Mouse (Mus musculus) forebrain, embryonic 14.5 days (tissue): ENCODE results near the gene Col15a1. TPM values are rescaled to one million over a fixed set of nuclear protein-coding genes. Genes with fewer than 3 reads are reported as not detected.

Experiments
- ATAC-seq: fragments of 200-750 bp; cut with Nextera tagmentation; 2 replicates; pipeline ENCODE4 v1.8.0; 2017; ENCODE audit warnings: mild to moderate bottlenecking, moderate library complexity
- DNase-seq: peaks from one replicate; pipeline ENCODE4 v3.0.0-alpha.2; 2015; ENCODE audit warnings: low spot score
- H3K27ac ChIP-seq: fragments of 300-500 bp; sonication (generic); 2 replicates; pipeline ENCODE4 v1.5.1; 2014; ENCODE audit warnings: low read depth, mild to moderate bottlenecking, control low read depth, low read length, moderate library complexity
- H3K27me3 ChIP-seq: fragments of 300-500 bp; sonication (generic); replicated peaks from 2 replicates; pipeline ENCODE4 v1.6.1; 2014; ENCODE audit warnings: low read length, control low read depth, mixed read lengths; ENCODE audit not compliant: control insufficient read depth, insufficient read depth
- H3K36me3 ChIP-seq: fragments of 300-500 bp; sonication (generic); 2 replicates; pipeline ENCODE4 v1.6.1; 2014; ENCODE audit warnings: low read length, control low read depth; ENCODE audit not compliant: control insufficient read depth, insufficient read depth
- H3K4me1 ChIP-seq: fragments of 300-500 bp; sonication (generic); 2 replicates; pipeline ENCODE4 v1.6.1; 2014; ENCODE audit warnings: antibody characterized with exemption, low read length, control low read depth; ENCODE audit not compliant: control insufficient read depth, insufficient read depth
- H3K4me2 ChIP-seq: fragments of 300-500 bp; sonication (generic); 2 replicates; pipeline ENCODE4 v1.6.1; 2014; ENCODE audit warnings: mild to moderate bottlenecking, control low read depth, low read length
- H3K4me3 ChIP-seq: fragments of 300-500 bp; sonication (generic); 2 replicates; pipeline ENCODE4 v1.5.1; 2014; ENCODE audit warnings: low read depth, low read length, control low read depth
- H3K9ac ChIP-seq: fragments of 300-500 bp; sonication (generic); 2 replicates; pipeline ENCODE4 v1.6.1; 2014; ENCODE audit warnings: mild to moderate bottlenecking, low read length, control low read depth, moderate library complexity
- H3K9me3 ChIP-seq: fragments of 300-500 bp; sonication (generic); replicated peaks from 2 replicates; pipeline ENCODE4 v1.6.1; 2016; ENCODE audit warnings: low read length, control low read depth, mixed read lengths; ENCODE audit not compliant: control insufficient read depth
- WGBS: fragments of 180-500 bp; shearing (Covaris S2); extraction: QIAGEN DNeasy Blood & Tissue Kit; methylation state at CpG from one replicate; pipeline ENCODE4 v1.1.7; 2014; 5-methylcytosine and 5-hydroxymethylcytosine counted together
- polyA plus RNA-seq: library from polyadenylated mRNA; unstranded; fragments of >200 nt; fragmentation: Nextera tagmentation; extraction: Ambion mirVana; gene quantifications from 2 replicates; pipeline ENCODE4 v1.2.1, GENCODE M21; 2014

The Col15a1 gene
- polyA plus RNA-seq, 1 experiment from 2014 or later, result 1.9 TPM

DNA sequence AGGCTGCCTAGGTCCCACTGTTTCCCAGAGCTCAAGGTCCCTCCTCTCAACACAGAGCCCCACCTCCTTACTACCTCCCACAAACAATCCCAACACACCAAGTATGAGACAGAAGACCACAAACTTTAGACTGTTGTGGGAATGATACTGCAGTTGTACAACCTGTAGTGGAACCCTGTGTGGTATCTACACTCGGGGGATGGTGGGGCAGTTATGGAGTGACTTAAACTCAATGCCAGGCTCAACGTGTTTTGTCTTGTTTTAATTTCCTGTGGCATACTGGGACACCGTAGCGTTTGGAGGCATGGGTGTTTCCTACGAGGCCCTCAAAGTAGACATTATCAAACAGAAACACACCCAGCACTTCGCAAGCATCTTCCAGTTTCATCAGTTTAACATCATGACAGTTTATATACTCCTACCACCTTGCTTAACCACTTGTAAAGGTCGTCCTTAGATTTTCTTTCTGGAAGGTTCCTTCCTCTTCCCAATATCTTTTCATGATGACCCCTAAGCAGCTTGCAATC lies 86.6 kb downstream of the Col15a1 start:
- Histone ChIP-seq H3K4me1 (no peaks in the 10 kb centered on the region), H3K27ac (no peak overlapping the region), H3K27me3 (no peaks in the 10 kb centered on the region), H3K9me3 (0 out of 2 replicates have a peak, but pooled peaks cover 3% of the 10 kb centered on the region), H3K36me3 (no peaks in the 10 kb centered on the region), H3K4me3 (no peak overlapping the region), H3K9ac (no peak overlapping the region), H3K4me2 (no peak overlapping the region)
- ATAC-seq, result no peak
- no peak for DNase-seq
- 89% methylated on average over 7 of the region's 7 CpGs for WGBS

GRCm38 (mm10) chr4:47295547-47295946 lies 87.6 kb downstream of the Col15a1 start:
- DNase-seq (peak; percentile 43), ATAC-seq (no peak)
- Histone ChIP-seq H3K4me3 (no peak overlapping the region), H3K9ac (no peak overlapping the region), H3K36me3 (no peaks in the 10 kb centered on the region), H3K27me3 (no peaks in the 10 kb centered on the region), H3K4me1 (no peaks in the 10 kb centered on the region), H3K9me3 (0 out of 2 replicates have a peak, but pooled peaks cover 3% of the 10 kb centered on the region), H3K27ac (no peak overlapping the region), H3K4me2 (no peak overlapping the region)
- WGBS, result 57% methylated on average over 3 of the region's 3 CpGs

DNA sequence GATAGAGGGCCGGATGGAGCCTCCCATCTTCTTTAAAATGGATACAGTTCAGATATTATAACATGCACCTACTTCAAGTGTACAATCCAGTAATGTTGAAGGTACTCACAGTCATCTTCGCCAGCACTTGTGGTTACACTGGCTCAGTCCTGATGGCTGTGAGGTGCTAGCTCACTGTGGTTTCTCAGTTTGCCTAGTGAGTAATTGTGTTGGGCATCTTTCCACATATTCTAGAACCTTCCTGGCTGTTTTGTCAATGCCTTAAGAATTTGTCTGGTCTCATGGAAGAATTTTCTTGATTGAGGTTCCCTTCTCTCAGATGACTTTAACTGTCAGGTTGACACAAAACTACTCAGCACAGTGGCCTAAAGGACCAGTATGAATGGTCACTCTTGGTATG lies 92.7 kb downstream of the Col15a1 start:
- H3K27me3 ChIP-seq, result no peaks in the 10 kb centered on the region
- no peak overlapping the region for H3K4me2 ChIP-seq
- 95% methylated on average over 2 of the region's 2 CpGs for WGBS
- H3K4me3 ChIP-seq, result no peak overlapping the region
- no peaks in the 10 kb centered on the region for H3K4me1 ChIP-seq
- H3K36me3 ChIP-seq, result no peaks in the 10 kb centered on the region
- H3K27ac ChIP-seq, result no peak overlapping the region
- ATAC-seq (no peak), DNase-seq (no peak)
- no peak overlapping the region for H3K9ac ChIP-seq
- 0 out of 2 replicates have a peak, but pooled peaks cover 3% of the 10 kb centered on the region for H3K9me3 ChIP-seq

GRCm38 (mm10) chr4:47302610-47303009 lies 94.6 kb downstream of the Col15a1 start:
- Histone ChIP-seq H3K27ac (no peak overlapping the region), H3K4me3 (no peak overlapping the region), H3K36me3 (no peaks in the 10 kb centered on the region), H3K9ac (no peak overlapping the region), H3K4me2 (no peak overlapping the region), H3K9me3 (0 out of 2 replicates have a peak, but pooled peaks cover 3% of the 10 kb centered on the region), H3K27me3 (no peaks in the 10 kb centered on the region), H3K4me1 (no peaks in the 10 kb centered on the region)
- ATAC-seq, result no peak
- 92% methylated on average over 7 of the region's 7 CpGs for WGBS
- DNase-seq, result no peak

DNA sequence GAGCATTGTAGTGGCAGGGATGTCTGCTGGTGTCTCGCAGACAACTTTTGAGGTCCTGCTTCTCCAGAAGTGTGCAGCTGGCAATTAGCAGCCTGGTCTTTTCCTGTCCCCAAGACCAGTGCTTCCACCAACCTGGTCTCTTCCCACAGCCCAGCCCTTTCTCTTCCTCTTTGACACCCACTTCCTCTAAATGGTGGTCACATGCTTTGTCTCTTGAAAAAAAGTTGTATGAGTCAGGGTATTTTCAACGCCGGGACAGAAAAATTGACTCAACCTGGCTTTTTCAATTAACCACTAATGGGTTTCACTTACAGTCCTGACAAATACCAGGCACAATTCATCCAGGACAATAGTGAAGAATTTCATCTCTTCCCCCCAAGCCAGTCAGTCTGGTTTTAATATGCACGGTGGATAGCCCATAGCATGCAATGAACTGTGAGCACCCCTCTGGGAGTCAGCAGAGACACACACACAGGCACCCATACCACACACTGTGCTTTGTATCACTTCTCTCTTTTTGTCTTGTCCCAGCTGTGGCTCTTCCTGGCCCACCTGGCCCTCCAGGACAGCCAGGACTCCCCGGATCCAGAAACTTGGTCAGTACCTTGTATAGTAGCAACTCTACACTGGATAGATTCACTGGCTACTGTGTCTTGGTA lies 95.5 kb downstream of the Col15a1 start:
- Histone ChIP-seq H3K9ac (no peak overlapping the region), H3K36me3 (no peaks in the 10 kb centered on the region), H3K4me2 (no peak overlapping the region), H3K4me3 (no peak overlapping the region), H3K9me3 (0 out of 2 replicates have a peak, but pooled peaks cover 3% of the 10 kb centered on the region), H3K4me1 (no peaks in the 10 kb centered on the region), H3K27ac (no peak overlapping the region), H3K27me3 (no peaks in the 10 kb centered on the region)
- ATAC-seq (no peak), DNase-seq (no peak)
- WGBS, result 79% methylated on average over 5 of the region's 5 CpGs

DNA sequence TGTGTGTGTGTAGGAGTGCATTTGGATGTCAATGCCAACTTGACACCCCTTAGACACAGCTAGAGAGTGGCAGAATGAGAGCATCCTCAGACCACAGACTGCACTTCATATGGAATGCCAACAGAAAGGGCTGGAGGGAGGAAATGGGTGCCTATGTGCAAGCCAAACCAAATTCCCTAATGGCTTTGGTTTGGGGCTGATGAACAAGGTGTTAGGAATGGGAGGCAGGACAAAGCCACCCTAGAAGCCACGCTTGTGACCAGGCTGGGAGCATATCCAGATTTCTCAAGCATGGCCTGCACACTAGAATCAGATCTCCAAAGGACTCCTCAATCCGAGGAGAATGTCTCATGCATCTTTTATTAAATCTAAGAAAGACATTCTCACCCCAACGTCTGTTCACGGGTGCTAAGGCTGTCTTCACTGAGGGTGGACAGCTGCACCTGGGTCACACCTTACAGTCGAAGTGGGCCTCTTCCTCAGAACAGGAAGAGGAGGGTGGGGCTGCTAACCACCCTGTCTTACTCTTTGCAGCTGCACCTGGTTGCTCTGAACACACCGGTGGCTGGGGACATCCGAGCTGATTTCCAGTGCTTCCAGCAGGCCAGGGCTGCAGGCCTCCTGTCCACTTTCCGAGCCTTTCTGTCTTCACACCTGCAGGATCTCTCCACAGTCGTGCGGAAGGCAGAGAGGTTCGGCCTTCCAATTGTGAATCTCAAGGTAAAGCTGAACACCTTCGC lies 102.1 kb downstream of the Col15a1 start:
- no peaks in the 10 kb centered on the region for H3K27me3 ChIP-seq
- WGBS, result 92% methylated on average over 12 of the region's 12 CpGs
- no peaks in the 10 kb centered on the region for H3K4me1 ChIP-seq
- H3K36me3 ChIP-seq, result no peaks in the 10 kb centered on the region
- H3K4me3 ChIP-seq, result no peak overlapping the region
- no peak overlapping the region for H3K9ac ChIP-seq
- no peaks in the 10 kb centered on the region for H3K9me3 ChIP-seq
- DNase-seq (no peak), ATAC-seq (no peak)
- H3K4me2 ChIP-seq, result no peak overlapping the region
- H3K27ac ChIP-seq, result no peak overlapping the region

- Histone ChIP-seq H3K4me1 (no peaks in the 10 kb centered on the region), H3K9ac (no peak overlapping the region), H3K4me2 (no peak overlapping the region), H3K27ac (no peak overlapping the region), H3K4me3 (no peak overlapping the region), H3K9me3 (no peaks in the 10 kb centered on the region), H3K27me3 (no peaks in the 10 kb centered on the region), H3K36me3 (no peaks in the 10 kb centered on the region)
- DNase-seq (no peak), ATAC-seq (no peak)
- WGBS, result 77% methylated on average over 6 of the region's 6 CpGs
Observed at GRCm38 (mm10) chr4:47310812-47311211, 102.9 kb downstream of the Col15a1 start.

GRCm38 (mm10) chr4:47311467-47311866 lies 103.5 kb downstream of the Col15a1 start:
- WGBS, result 93% methylated on average over 6 of the region's 6 CpGs
- H3K9me3 ChIP-seq, result no peaks in the 10 kb centered on the region
- DNase-seq, result no peak
- no peak overlapping the region for H3K27ac ChIP-seq
- H3K4me1 ChIP-seq, result no peaks in the 10 kb centered on the region
- no peak overlapping the region for H3K4me2 ChIP-seq
- ATAC-seq, result no peak
- no peaks in the 10 kb centered on the region for H3K36me3 ChIP-seq
- H3K9ac ChIP-seq, result no peak overlapping the region
- H3K27me3 ChIP-seq, result no peaks in the 10 kb centered on the region
- H3K4me3 ChIP-seq, result no peak overlapping the region

GRCm38 (mm10) chr4:47311929-47312328 lies 104.0 kb downstream of the Col15a1 start:
- no peak overlapping the region for H3K4me3 ChIP-seq
- no peak overlapping the region for H3K4me2 ChIP-seq
- WGBS, result 69% methylated on average over 7 of the region's 7 CpGs
- no peak for ATAC-seq
- H3K27me3 ChIP-seq, result no peaks in the 10 kb centered on the region
- H3K9me3 ChIP-seq, result no peaks in the 10 kb centered on the region
- H3K36me3 ChIP-seq, result no peaks in the 10 kb centered on the region
- no peak overlapping the region for H3K27ac ChIP-seq
- H3K9ac ChIP-seq, result no peak overlapping the region
- DNase-seq, result no peak
- no peaks in the 10 kb centered on the region for H3K4me1 ChIP-seq
